Comparison of ENCODE assay signal across 8 mouse cellular contexts in genomic region chr2:32981281-32981680, GRCm38 (mm10). TPM values are rescaled to one million over a fixed set of nuclear protein-coding genes. Genes with fewer than 3 reads are reported as not detected.
DNase-seq lines count a peak whose midpoint lies in the region; ATAC-seq and TF ChIP-seq lines count a peak whose summit lies in the region.

No protein-coding gene starts in this region.

- no peaks in the 10 kb centered on the region for H3K9me3 ChIP-seq in liver, postnatal 0 days (ENCODE audit: low read length)
- H3K9me3 ChIP-seq in stomach, postnatal 0 days (ENCODE audit: control insufficient read depth, low read length) = no peaks in the 10 kb centered on the region

- DNase-seq in gastrocnemius, postnatal 10 days = peak; percentile 28
- DNase-seq in gastrocnemius, adult 8-10 months (ENCODE audit: low spot score in 2 of 2) = no peak
- DNase-seq in A20 (ENCODE audit: low read depth, low spot score) = peak; percentile 48
- DNase-seq in heart, postnatal 4 days = peak; percentile 38
- DNase-seq in liver, postnatal 0 days = peak; percentile 48
- DNase-seq in stomach, postnatal 0 days (ENCODE audit: low spot score) = peak; percentile 30
- no peak for DNase-seq in layer of hippocampus, adult 9-10 months (ENCODE audit: low spot score)

- H3K4me3 ChIP-seq in brown adipose tissue, adult 24 weeks (ENCODE audit: insufficient read depth, low read depth, low read length) = peak overlapping the region; percentile 79
- peak overlapping the region; percentile 76 for H3K4me3 ChIP-seq in liver, postnatal 0 days (ENCODE audit: low read depth, low read length)
- H3K4me3 ChIP-seq in stomach, postnatal 0 days (ENCODE audit: low read depth, low read length) = peak overlapping the region; percentile 73

- no peak for TF ChIP-seq CTCF in liver, postnatal 0 days (IDR thresholded peaks at IDR 0.05; ENCODE audit: low read depth)
- TF ChIP-seq CTCF in stomach, postnatal 0 days (IDR thresholded peaks at IDR 0.05; ENCODE audit: low read depth) = no peak; the same call in none of the 2 replicates

- WGBS in liver, postnatal 0 days (ENCODE audit: insufficient replicate concordance) = 4% methylated on average over 23 of the region's 23 CpGs
- 1% methylated on average over 23 of the region's 23 CpGs for WGBS in stomach, postnatal 0 days

- TF ChIP-seq EP300 in liver, postnatal 0 days (IDR thresholded peaks at IDR 0.05; ENCODE audit: low read depth) = no peak
- no peak for TF ChIP-seq EP300 in stomach, postnatal 0 days (optimal IDR thresholded peaks at IDR 0.05)

- H3K27ac ChIP-seq in brown adipose tissue, adult 24 weeks (replicated peaks; ENCODE audit: low read depth, low read length) = no peak overlapping the region
- 0 out of 2 replicates have a peak overlapping the region, but pooled peaks have one; percentile 44 for H3K27ac ChIP-seq in liver, postnatal 0 days (ENCODE audit: low read depth)
- H3K27ac ChIP-seq in stomach, postnatal 0 days (replicated peaks) = no peak overlapping the region

- peak; percentile 22; the same call in 1 of the 2 replicates for ATAC-seq in liver, postnatal 0 days
- peak; percentile 22 for ATAC-seq in stomach, postnatal 0 days (ENCODE audit: low FRiP score, low TSS enrichment)

- H3K27me3 ChIP-seq in liver, postnatal 0 days (ENCODE audit: insufficient read depth, low read length) = no peaks in the 10 kb centered on the region
- H3K27me3 ChIP-seq in stomach, postnatal 0 days (ENCODE audit: control insufficient read depth, insufficient read depth, low read length) = no peaks in the 10 kb centered on the region

- H3K36me3 ChIP-seq in liver, postnatal 0 days (replicated peaks; ENCODE audit: insufficient read depth, low read length) = no peaks in the 10 kb centered on the region
- H3K36me3 ChIP-seq in stomach, postnatal 0 days (ENCODE audit: control insufficient read depth, insufficient read depth, low read length) = no peaks in the 10 kb centered on the region

- H3K4me1 ChIP-seq in brown adipose tissue, adult 24 weeks (ENCODE audit: control insufficient read depth, insufficient read depth, insufficient read length, low read length) = no peaks in the 10 kb centered on the region
- H3K4me1 ChIP-seq in liver, postnatal 0 days (ENCODE audit: insufficient read depth) = peaks cover 24% of the 10 kb centered on the region
- H3K4me1 ChIP-seq in stomach, postnatal 0 days (replicated peaks; ENCODE audit: control insufficient read depth, insufficient read depth) = no peaks in the 10 kb centered on the region; the same call in 1 of the 2 replicates

- H3K4me2 ChIP-seq in liver, postnatal 0 days (ENCODE audit: low read depth, low read length) = peak overlapping the region; percentile 100
- peak overlapping the region; percentile 100 for H3K4me2 ChIP-seq in stomach, postnatal 0 days (replicated peaks; ENCODE audit: low read depth)

- peak overlapping the region; percentile 87 for H3K9ac ChIP-seq in liver, postnatal 0 days (replicated peaks)
- peak overlapping the region; percentile 82 for H3K9ac ChIP-seq in stomach, postnatal 0 days (ENCODE audit: low read length)

RNA-seq across cellular contexts. Expression of gene Slc2a8, which starts 0.6 kb away (rescaled TPM):
- 1 to 10 TPM; 7.2 to 7.6 TPM for total RNA-seq in gastrocnemius, postnatal 10 days (2021)
- 10 to 100 TPM in 3 of 4 experiments, 1 to 10 TPM in 1; 9.6 to 12.7 (median 10.2) TPM for total RNA-seq in gastrocnemius, adult 8-10 months (2022)
- 13.1 and 15.2 TPM in 2 replicates for polyA plus RNA-seq in brown adipose tissue, adult 24 weeks (2012; ENCODE audit: insufficient read depth, insufficient read length, missing spikeins)
- 10 to 100 TPM; 12.4 to 13.5 TPM for total RNA-seq in heart, postnatal 4 days (2021)
- 11.7 and 11.8 TPM in 2 replicates for polyA plus RNA-seq in liver, postnatal 0 days (2015; fragmentation: Nextera tagmentation; extraction: Ambion mirVana)
- 12.1 and 12.8 TPM in 2 replicates for polyA plus RNA-seq in stomach, postnatal 0 days (2015; fragmentation: Nextera tagmentation; extraction: Ambion mirVana)

RNA-seq across cellular contexts. Expression of gene Lrsam1, which starts 19.9 kb away (rescaled TPM):
- total RNA-seq in gastrocnemius, postnatal 10 days (2021) = 10 to 100 TPM in 1 of 2 experiments, 1 to 10 TPM in 1; 9.9 to 12.9 TPM
- 10 to 100 TPM; 10.1 to 14.6 (median 11.8) TPM for total RNA-seq in gastrocnemius, adult 8-10 months (2022)
- polyA plus RNA-seq in brown adipose tissue, adult 24 weeks (2012; ENCODE audit: insufficient read depth, insufficient read length, missing spikeins) = 6.6 and 13.1 TPM in 2 replicates
- total RNA-seq in heart, postnatal 4 days (2021) = 10 to 100 TPM; 12.9 to 13.4 TPM
- polyA plus RNA-seq in liver, postnatal 0 days (2015; fragmentation: Nextera tagmentation; extraction: Ambion mirVana) = 1.3 and 1.6 TPM in 2 replicates
- polyA plus RNA-seq in stomach, postnatal 0 days (2015; fragmentation: Nextera tagmentation; extraction: Ambion mirVana) = 5.3 and 5.5 TPM in 2 replicates

RNA-seq across cellular contexts. Expression of gene Rpl12, which starts 19.9 kb away (rescaled TPM):
- 100 to 1,000 TPM; 156 to 177 TPM for total RNA-seq in gastrocnemius, postnatal 10 days (2021)
- 100 to 1,000 TPM in 2 of 4 experiments, 10 to 100 TPM in 2; 77.4 to 121 (median 96.8) TPM for total RNA-seq in gastrocnemius, adult 8-10 months (2022)
- polyA plus RNA-seq in brown adipose tissue, adult 24 weeks (2012; ENCODE audit: insufficient read depth, insufficient read length, missing spikeins) = 5.8 and 7.5 TPM in 2 replicates
- 100 to 1,000 TPM; 151 to 169 TPM for total RNA-seq in heart, postnatal 4 days (2021)
- 103 and 104 TPM in 2 replicates for polyA plus RNA-seq in liver, postnatal 0 days (2015; fragmentation: Nextera tagmentation; extraction: Ambion mirVana)
- 141 and 157 TPM in 2 replicates for polyA plus RNA-seq in stomach, postnatal 0 days (2015; fragmentation: Nextera tagmentation; extraction: Ambion mirVana)

Comparison
In these comparisons a context has a peak if more than half of its experiments do, and no peak if none do; other contexts are left out.
1. DNase-seq: peak in gastrocnemius, postnatal 10 days (single experiment), A20 (single experiment), heart, postnatal 4 days (single experiment), liver, postnatal 0 days (single experiment) and stomach, postnatal 0 days (single experiment); none in gastrocnemius, adult 8-10 months (0 of 2) and layer of hippocampus, adult 9-10 months (single experiment).
2. Peak in every context shown above with its lines, with median percentiles within 50 percentile points of each other: H3K4me3 ChIP-seq.